In genomic region chr7:92876066-92876465, GRCm38 (mm10) we compare ENCODE assay signal across 8 mouse cellular contexts. TPM values are rescaled to one million over a fixed set of nuclear protein-coding genes. Genes with fewer than 3 reads are reported as not detected.
DNase-seq lines count a peak whose midpoint lies in the region; ATAC-seq lines count a peak whose summit lies in the region.

No protein-coding gene starts in this region.

- H3K27me3 ChIP-seq in lung, embryonic 15.5 days = no peaks in the 10 kb centered on the region
- H3K27me3 ChIP-seq in embryonic facial prominence, embryonic 15.5 days = no peaks in the 10 kb centered on the region
- H3K27me3 ChIP-seq in hindbrain, embryonic 16.5 days (replicated peaks; ENCODE audit: control insufficient read depth, insufficient read depth, low read length) = no peaks in the 10 kb centered on the region

- H3K9me3 ChIP-seq in lung, embryonic 15.5 days = no peaks in the 10 kb centered on the region
- H3K9me3 ChIP-seq in embryonic facial prominence, embryonic 15.5 days (replicated peaks) = no peaks in the 10 kb centered on the region
- no peaks in the 10 kb centered on the region for H3K9me3 ChIP-seq in hindbrain, embryonic 16.5 days (ENCODE audit: control insufficient read depth, low read length)

- no peak for ATAC-seq in lung, embryonic 15.5 days (ENCODE audit: borderline replicate concordance, extremely low read depth, low FRiP score, low TSS enrichment)
- ATAC-seq in embryonic facial prominence, embryonic 15.5 days (ENCODE audit: insufficient number of reproducible peaks, low FRiP score, low TSS enrichment, low read depth) = no peak
- no peak for ATAC-seq in hindbrain, embryonic 16.5 days

- H3K9ac ChIP-seq in lung, embryonic 15.5 days = peak overlapping the region; percentile 76
- H3K9ac ChIP-seq in embryonic facial prominence, embryonic 15.5 days = no peak overlapping the region
- no peak overlapping the region for H3K9ac ChIP-seq in hindbrain, embryonic 16.5 days (ENCODE audit: low read depth, low read length)

- peaks cover 21% of the 10 kb centered on the region for H3K4me1 ChIP-seq in lung, embryonic 15.5 days
- peaks cover 21% of the 10 kb centered on the region for H3K4me1 ChIP-seq in embryonic facial prominence, embryonic 15.5 days
- peaks cover 11% of the 10 kb centered on the region for H3K4me1 ChIP-seq in hindbrain, embryonic 16.5 days (ENCODE audit: control insufficient read depth, insufficient read depth, low read depth, low read length)

- H3K4me2 ChIP-seq in lung, embryonic 15.5 days = peak overlapping the region; percentile 87
- peak overlapping the region; percentile 76 for H3K4me2 ChIP-seq in embryonic facial prominence, embryonic 15.5 days (replicated peaks)
- H3K4me2 ChIP-seq in hindbrain, embryonic 16.5 days (ENCODE audit: low read length) = peak overlapping the region; percentile 58

- H3K36me3 ChIP-seq in lung, embryonic 15.5 days = no peaks in the 10 kb centered on the region
- H3K36me3 ChIP-seq in embryonic facial prominence, embryonic 15.5 days = no peaks in the 10 kb centered on the region
- no peaks in the 10 kb centered on the region for H3K36me3 ChIP-seq in hindbrain, embryonic 16.5 days (ENCODE audit: control insufficient read depth, insufficient read depth, low read length)

- H3K4me3 ChIP-seq in lung, embryonic 15.5 days = peak overlapping the region; percentile 69
- H3K4me3 ChIP-seq in embryonic facial prominence, embryonic 15.5 days (replicated peaks) = peak overlapping the region; percentile 73
- H3K4me3 ChIP-seq in hindbrain, embryonic 16.5 days (ENCODE audit: low read length) = peak overlapping the region; percentile 58

- H3K27ac ChIP-seq in lung, embryonic 15.5 days = peak overlapping the region; percentile 99; the same call in 1 of the 2 replicates
- H3K27ac ChIP-seq in embryonic facial prominence, embryonic 15.5 days (replicated peaks) = peak overlapping the region; percentile 99
- H3K27ac ChIP-seq in hindbrain, embryonic 16.5 days (ENCODE audit: low read depth, low read length) = peak overlapping the region; percentile 91; the same call in 1 of the 2 replicates

- no peak for DNase-seq in lung, postnatal 4 days
- peak; percentile 18 for DNase-seq in lung, postnatal 10 days
- DNase-seq in ovary, postnatal 10 days (ENCODE audit: low spot score) = no peak
- no peak for DNase-seq in right cerebral cortex, postnatal 36 days (ENCODE audit: low spot score in 2 of 2)
- DNase-seq in retina, postnatal 1 day = no peak

- 22% methylated on average over 3 of the region's 3 CpGs for WGBS in lung, embryonic 15.5 days
- WGBS in embryonic facial prominence, embryonic 15.5 days = 22% methylated on average over 3 of the region's 3 CpGs
- WGBS in hindbrain, embryonic 16.5 days = 41% methylated on average over 3 of the region's 3 CpGs

RNA-seq across cellular contexts. Expression of gene Prcp, which starts 1.8 kb away (rescaled TPM):
- 43.1 and 43.2 TPM in 2 replicates for polyA plus RNA-seq in lung, embryonic 15.5 days (2015; fragmentation: Nextera tagmentation; extraction: Ambion mirVana)
- 30.2 and 30.5 TPM in 2 replicates for polyA plus RNA-seq in embryonic facial prominence, embryonic 15.5 days (2015; fragmentation: Nextera tagmentation; extraction: Ambion mirVana)
- polyA plus RNA-seq in hindbrain, embryonic 16.5 days (2015; fragmentation: Nextera tagmentation; extraction: Ambion mirVana) = 18.9 and 20.9 TPM in 2 replicates

RNA-seq across cellular contexts. Expression of gene Ddias, which starts 2.0 kb away (rescaled TPM):
- polyA plus RNA-seq in lung, embryonic 15.5 days (2015; fragmentation: Nextera tagmentation; extraction: Ambion mirVana) = 15.5 and 16.4 TPM in 2 replicates
- polyA plus RNA-seq in embryonic facial prominence, embryonic 15.5 days (2015; fragmentation: Nextera tagmentation; extraction: Ambion mirVana) = 9.2 and 10.4 TPM in 2 replicates
- polyA plus RNA-seq in hindbrain, embryonic 16.5 days (2015; fragmentation: Nextera tagmentation; extraction: Ambion mirVana) = 4.5 and 5.3 TPM in 2 replicates
